Mouse (Mus musculus) layer of hippocampus, postnatal 36 days (tissue): ENCODE measurements around the gene Gm8251. TPM values are rescaled to one million over a fixed set of nuclear protein-coding genes. Genes with fewer than 3 reads are reported as not detected.
"Not testable (repeated sequence)": the region's sequence is repeated elsewhere in the genome, so short reads cannot be mapped to it uniquely, and the experiment has no call there.

Experiments used
- DNase-seq, 2 experiments: peaks; one replicate each; pipeline ENCODE4 v3.0.0; 2022
- total RNA-seq, 2 experiments: library from RNA; stranded (reverse); gene quantifications; 2 replicates each; pipeline ENCODE4 v1.2.3; 2021

The Gm8251 gene
- not detected for total RNA-seq

DNA sequence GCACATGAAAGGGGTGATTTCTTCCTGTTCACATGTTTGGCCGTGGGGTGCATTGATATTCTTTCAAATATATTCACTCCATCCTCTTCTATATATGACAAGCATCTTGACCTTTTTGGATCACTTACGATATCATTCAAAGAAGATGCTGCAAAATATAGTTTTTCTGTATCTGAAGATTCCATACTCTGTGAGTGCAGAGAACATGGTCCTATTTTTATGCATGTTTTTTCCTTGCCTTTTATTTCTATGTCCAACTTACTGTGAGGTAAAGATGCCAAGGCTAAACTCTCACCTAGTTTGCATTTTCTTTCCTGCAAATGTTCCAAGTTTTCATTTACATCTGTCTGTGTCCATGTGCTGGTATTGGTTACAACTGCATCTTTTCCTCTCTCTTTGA is at the start of gene Gm8251:
TSS of gene Gm8251 (minus strand) at position 101 of the 400 bp plus-strand sequence.
- no peak for DNase-seq

DNA sequence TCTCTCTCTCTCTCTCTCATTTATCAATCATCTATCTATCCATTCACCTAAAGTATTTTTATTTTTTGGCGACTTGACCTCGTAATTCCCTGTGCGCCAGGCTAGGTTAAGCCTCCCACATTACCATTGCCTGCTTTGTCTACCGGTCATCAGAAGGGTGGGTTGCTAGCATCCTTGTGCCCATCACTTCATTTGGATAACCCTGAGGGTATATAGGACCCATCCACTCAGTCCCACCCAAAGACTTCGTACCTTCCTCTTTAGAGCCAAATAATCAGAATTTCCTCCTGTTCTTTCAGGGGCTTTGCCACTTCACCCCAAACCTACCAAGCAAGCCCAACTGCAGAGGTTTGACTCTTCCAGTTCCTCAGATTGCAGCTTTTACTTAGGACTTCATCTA is 41.2 kb upstream of the Gm8251 start:
- no peak for DNase-seq

DNA sequence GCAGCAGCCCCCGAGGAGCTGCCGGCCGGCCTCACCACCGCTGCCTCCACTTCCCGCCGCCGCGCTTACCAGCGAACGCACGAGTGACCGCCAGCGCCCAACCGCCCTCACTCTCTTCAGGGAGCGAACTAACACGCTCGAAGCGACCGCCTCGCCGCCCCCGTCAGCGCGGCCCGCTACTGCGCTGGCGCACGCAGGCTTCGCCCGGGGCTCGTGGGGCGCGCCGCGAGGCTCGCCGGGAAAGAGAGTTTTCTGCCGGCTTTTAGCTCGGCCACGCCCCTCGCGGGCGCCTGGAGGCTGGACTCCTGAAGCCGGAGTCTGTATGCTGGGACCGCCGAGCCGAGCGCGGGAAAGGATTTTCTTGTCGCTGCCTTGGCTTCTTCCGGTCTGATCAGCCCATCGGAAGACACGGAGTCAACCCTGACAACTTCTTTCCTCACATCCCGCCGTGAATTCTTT is 40.6 kb upstream of the Gm8251 start, which contains the start of gene Tex30:
TSS of gene Tex30 (minus strand) at position 183 of the 459 bp plus-strand sequence.
- DNase-seq: peak; percentile 94

DNA sequence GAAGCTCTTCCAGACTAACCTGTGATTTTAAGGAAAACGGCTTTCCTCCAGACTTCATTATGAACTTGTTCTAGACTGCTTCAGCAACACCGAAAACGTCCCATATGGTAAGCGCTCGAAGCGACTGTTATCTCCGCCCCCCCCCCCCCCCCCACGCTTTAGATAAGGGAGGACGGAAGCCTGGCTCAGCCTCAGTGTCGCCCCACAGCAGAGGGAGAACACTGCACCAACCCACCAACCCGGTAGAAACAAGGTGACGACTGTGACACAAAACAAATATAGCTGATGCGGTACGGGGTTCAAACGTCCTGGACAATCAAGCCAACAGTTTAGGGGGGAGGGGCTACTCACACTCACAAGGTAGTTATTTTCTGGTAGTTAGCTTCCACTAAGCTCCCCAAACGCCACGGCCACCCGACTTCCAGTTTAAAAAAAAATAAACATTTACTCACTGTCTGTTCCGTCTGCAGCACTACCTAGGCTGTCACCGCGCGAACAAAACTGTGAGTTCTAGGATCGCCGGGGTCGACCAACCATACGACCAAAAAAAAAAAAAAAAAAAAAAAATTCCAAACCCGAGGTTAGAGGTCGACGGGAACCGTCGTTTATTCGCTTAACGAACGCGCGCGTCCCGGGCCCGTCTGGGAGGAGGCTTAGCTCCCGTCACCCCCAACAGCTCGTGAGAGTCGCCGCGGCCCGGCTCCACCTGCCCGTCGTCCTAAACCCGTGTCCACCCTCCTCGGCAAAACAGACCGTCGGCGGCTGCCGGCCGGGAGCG is 39.9 kb upstream of the Gm8251 start:
- DNase-seq: peak; percentile 15 to 16

DNA sequence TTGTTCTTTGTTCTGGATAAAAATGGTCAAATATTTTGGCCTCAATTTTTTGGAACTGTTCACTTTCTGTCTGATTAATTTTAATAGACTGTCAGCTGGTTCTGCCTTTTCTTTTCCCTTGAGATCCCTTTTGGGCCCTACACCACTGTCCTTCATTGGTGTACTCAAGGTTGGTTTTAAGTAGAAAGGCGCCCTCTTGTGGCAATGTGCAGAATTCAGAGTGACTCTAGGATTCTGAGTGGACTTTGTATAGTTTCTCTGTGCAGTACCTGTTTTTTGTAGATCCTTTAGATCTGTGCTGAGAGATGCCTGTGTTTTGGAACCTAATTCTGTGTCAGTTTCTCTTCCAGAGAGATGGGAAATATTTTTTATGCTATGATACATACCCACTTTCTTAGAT is 2.9 kb upstream of the Gm8251 start:
- peak; percentile 40 to 43 for DNase-seq

DNA sequence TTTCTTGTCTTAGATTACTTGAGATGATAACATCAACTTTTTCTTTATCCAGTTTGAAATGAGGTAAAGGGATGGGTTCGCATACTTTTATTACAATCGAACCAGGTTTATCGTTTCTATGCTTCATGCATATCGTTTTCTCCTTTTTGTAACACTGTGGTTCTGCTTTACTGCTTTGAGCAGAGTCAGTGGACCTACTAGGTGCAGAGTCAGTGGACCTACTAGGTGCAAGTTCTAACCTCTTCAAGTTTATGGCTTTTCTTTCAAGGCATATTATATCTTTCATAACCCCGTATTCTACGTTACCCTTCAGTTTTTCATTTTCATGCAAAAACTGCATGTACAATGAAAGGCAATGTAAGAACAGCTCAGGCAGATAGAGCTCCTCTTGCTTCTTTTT is 1.7 kb upstream of the Gm8251 start:
- DNase-seq: no peak

DNA sequence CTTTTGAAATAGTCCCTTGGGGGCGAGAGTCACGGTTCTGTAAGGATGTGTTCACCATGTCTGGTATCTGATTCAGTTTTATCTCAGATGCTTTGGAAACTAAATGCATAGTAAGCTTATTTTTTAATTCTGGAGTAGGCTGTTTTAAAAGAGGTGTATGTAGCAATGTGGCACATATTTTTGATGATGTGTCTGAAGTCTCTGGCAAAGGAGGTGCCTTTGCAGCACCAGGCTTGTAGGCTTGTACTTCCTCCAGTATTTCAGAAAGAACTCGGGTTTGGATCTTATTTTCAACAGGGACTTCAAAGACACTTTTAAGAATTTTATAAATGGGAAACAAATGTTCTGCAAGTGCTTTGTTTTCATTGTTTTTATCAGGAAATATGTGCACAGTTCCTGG is 3.9 kb downstream of the Gm8251 start:
- no peak for DNase-seq

DNA sequence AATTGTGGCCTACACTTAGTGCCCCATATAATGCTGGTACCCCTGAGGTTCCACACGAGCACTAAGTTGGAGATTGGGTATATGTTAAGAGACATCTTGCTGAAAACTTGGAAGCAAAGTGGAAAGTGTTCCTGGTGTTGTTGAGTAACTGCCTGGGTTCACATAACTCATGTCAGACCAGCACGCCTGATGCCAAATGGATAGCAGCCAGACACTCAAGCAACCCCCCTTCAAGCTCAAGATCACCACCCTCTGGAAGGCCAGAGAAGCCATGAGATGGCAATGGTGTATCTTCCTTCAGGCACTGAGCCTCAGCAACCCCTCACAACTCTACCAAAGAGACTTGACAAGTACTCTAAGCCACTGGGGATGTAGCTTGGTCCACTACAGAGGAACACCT is 15.2 kb downstream of the Gm8251 start:
- DNase-seq: no peak

DNA sequence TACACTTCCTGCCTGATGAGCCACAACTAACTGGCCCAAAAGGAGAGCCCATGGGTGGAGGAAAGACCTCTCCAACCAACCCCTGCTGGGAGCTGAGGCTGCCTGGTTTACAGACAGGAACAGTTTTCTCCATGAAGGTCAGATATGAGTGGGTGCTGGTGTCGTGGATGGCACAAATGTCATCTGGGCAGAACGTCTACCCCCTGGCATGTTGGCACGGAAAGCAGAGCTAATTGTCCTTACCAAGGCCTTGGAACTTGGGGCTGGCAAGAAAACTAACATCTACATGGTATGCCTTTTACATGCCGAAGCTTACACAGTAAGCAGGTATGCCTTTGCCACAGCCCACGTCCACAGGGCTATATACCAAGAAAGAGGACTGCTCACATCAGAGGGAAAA is 16.0 kb downstream of the Gm8251 start:
- DNase-seq: not testable (repeated sequence)

DNA sequence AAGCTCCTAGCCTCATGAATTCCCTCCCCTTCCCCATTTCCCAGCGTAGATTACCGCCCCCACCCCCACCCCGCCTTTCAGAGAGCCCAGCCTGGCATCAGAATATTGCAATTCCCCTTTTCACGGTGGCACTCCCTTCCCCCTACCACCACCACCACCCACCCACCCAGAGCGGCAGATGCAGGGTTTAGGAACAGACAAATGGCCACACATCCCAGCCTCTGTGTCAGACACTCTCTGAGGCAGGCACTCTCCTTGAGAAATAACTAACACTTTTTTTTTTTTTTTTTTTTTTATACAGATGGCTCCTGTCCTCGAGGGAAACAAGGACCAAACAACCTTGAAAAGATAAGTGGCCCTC is 19.2 kb downstream of the Gm8251 start:
- DNase-seq: no peak

DNA sequence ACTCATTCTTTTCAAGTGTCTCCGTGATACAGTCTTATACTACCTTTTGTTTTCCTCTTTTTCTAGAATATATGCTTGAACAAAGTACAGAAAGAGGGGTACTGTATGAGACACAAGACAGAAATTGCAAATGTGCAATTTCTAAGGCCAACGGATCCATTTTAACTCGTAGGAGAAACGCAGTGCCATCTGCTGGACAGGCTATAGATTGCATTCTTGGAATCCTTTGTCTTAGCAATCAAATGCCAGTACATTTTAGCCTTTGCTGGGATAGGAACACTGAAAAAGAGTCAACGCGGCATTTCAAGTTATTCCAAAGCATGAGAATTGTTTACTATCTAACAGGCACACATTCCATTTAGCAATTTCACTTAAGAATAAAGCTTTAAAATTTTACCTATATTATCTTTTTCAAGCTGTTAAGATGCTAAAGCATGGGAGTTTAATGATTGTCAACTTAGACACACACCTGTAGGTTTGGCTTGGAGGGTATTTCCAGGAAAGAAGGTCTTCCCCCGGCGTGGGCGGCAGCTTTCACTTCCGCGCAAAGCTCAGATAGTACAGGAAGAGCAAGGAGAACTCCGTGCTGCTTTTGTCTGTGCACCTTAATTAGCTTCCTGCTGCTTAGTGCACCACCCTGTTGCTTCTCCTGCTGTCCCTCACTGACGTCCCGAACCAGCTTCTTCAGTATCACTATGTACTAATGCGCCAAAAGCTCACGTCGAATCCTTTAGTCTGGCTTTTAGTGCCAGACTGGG is 19.8 kb downstream of the Gm8251 start:
- DNase-seq: peak; percentile 13 to 33

DNA sequence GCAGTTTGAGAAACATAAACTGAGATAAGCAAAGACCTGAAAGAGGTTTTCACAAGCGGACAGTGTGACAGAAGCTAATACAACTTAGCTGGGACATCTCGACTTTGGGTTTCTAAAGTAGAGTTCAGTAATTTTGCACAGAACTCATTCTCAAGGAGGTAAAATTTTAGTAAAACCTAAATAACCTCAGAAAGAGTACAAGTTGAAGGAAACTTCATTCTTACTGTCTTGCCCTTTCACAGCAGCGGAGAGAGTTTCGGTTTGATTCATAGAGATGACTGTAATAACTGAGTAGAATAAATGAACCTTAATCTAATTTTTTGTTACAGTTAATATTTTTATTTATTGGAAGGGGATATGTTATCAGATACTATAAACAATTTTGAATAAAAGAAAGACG is 28.8 kb downstream of the Gm8251 start:
- DNase-seq: no peak

DNA sequence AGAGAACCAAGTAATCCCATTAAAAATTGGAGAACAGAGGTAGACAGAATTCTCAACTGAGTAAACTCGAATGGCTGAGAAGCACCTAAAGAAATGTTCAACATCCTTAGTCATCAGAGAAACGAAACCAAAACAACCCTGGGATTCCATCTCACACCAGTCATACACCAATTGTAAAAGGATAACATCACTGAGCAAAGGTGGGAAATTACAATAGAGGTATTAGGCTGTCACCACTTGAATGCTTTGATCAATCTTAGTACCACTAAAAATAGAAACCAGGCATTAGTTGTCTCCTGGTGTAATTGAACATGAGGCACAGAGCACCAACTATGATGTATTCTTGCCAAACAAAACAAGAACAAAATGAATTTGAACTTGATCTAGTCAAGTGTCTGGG is 29.5 kb downstream of the Gm8251 start:
- DNase-seq: no peak

DNA sequence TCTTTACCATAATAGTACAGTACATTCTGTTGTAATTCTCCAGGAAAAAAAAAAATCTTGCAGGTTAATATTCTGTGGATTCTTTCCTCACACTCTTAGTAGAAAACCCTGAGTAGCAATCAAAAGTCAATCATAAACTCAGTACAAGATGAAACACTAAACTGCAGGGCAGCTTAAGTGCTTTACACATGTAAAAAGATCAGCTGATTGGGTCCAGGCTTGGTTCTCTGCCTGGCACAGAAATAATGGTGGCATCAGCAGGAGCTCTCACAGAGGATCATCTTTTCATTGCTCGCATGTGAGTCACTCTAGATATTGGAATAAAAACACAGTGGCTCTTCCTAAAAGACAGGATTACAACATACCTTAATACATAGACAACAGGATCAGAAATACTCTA is 34.1 kb downstream of the Gm8251 start:
- no peak for DNase-seq

DNA sequence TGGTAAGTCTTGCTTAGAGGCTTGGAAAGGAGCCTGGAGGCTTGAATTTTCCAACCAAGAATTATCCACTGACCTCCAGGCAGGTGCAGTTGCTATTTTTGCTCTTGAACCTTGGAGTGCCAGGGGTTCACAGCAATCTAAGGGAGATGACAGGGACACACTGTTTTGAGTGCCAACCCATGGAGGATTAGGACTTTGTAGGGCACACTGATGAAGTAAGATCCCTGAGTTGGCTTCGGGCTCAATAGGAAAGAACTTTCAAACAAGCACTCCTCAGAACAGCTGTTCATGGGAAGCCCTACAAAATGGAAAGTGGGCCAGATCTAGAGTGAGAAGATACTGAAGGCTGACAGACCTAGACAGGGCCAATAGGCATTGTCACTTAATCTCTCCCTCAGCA is 39.1 kb downstream of the Gm8251 start:
- no peak for DNase-seq

DNA sequence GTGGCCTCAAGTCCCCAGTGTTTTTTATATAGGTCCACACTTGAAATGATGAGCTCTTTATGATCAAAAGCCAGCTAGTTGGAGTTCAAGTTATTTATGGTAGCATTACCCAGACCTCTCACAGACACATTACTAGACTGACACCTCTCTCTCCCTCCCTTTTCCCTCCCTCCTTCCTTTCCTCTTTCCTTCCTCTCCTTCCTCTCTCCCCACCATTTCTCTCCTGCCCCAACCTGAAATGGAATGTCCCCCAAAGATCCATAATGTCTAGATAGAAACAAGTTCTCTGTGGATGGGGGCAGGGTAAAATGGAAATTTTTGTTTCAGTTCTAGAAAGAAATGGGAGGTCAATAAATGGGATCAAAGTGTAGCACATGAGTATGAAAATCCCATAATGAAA is 41.8 kb downstream of the Gm8251 start, which contains the start of gene Mettl21c:
TSS of gene Mettl21c (minus strand) at position 101 of the 400 bp plus-strand sequence.
- DNase-seq: no peak

DNA sequence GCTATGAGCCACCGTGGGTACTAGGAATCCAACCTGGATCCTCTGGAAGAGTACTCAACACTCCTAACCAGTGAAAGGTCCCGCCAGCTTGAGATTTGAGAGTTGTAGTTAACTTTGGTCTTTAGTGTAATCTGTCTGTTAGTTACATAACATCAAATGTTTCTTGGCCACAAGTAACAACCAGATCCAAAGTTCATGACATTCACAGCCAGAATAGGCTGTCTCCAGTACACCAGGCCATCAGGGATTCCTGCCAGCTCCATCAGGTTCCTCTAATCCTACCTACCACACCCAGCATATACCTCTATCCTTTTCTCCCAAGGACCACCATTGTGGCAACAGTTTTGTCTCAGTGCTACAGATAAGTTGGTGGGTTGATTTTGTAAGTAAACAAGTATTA is 46.2 kb downstream of the Gm8251 start:
- no peak for DNase-seq

Other genes with a start within 250 kb of the Gm8251 start
- gene Uxs1, start 234.1 kb downstream of the Gm8251 start, total RNA-seq: 10 to 100 TPM; 42.9 to 49.4 TPM
- gene Tpp2, start 128.3 kb downstream of the Gm8251 start, total RNA-seq: 10 to 100 TPM; 53.4 to 56.9 TPM
- gene Mettl21c, start 41.9 kb downstream of the Gm8251 start, total RNA-seq: not detected
- gene Tex30, start 40.5 kb upstream of the Gm8251 start, total RNA-seq: 10 to 100 TPM; 11.0 to 11.3 TPM
- gene Kdelc1, start 56.9 kb upstream of the Gm8251 start, total RNA-seq: 10 to 100 TPM; 10.1 to 10.8 TPM
- 10 to 100 TPM; 34.9 to 39.8 TPM for gene Bivm, start 57.0 kb upstream of the Gm8251 start, total RNA-seq
- gene Ercc5, start 85.8 kb upstream of the Gm8251 start, total RNA-seq: 10 to 100 TPM; 19.8 to 21.5 TPM
- not detected for gene Mettl21e, start 157.0 kb upstream of the Gm8251 start, total RNA-seq